ENCODE assay signal across 15 mouse cellular contexts in genomic region chr7:38158764-38159458, GRCm38 (mm10).
"Had no signal": no experiment of that assay in that cellular context is flagged by ENCODE, and none has a peak within 500 bp of the region (broad histone marks: within the 10 kb centered on the region; RNA-seq: fewer than 3 reads in every experiment).

No protein-coding gene starts in this region.

- H3K4me3 ChIP-seq: neural tube, embryonic 15.5 days; stomach, embryonic 15.5 days had no signal

- H3K4me2 ChIP-seq: neural tube, embryonic 15.5 days; stomach, embryonic 15.5 days had no signal

- H3K4me1 ChIP-seq: neural tube, embryonic 15.5 days; stomach, embryonic 15.5 days had no signal

- H3K27me3 ChIP-seq: neural tube, embryonic 15.5 days; stomach, embryonic 15.5 days had no signal

- H3K36me3 ChIP-seq: neural tube, embryonic 15.5 days; stomach, embryonic 15.5 days had no signal

- H3K9me3 ChIP-seq: neural tube, embryonic 15.5 days; stomach, embryonic 15.5 days had no signal

- H3K9ac ChIP-seq: neural tube, embryonic 15.5 days; stomach, embryonic 15.5 days had no signal

- DNase-seq: retina, postnatal 1 day; right cerebral cortex, adult 18-20 months; right cerebral cortex, postnatal 14 days; right cerebral cortex, postnatal 25 days; right cerebral cortex, postnatal 4 days; spleen, adult 18-20 months; thymus, adult 18-20 months; thymus, adult 2 months; thymus, postnatal 14 days; thymus, postnatal 25 days; thymus, postnatal 36 days; thymus, postnatal 4 days had no signal

- H3K27ac ChIP-seq: neural tube, embryonic 15.5 days; stomach, embryonic 15.5 days; stomach, postnatal 0 days had no signal
